18 mouse cellular contexts compared by ENCODE assay signal in the genomic region with DNA sequence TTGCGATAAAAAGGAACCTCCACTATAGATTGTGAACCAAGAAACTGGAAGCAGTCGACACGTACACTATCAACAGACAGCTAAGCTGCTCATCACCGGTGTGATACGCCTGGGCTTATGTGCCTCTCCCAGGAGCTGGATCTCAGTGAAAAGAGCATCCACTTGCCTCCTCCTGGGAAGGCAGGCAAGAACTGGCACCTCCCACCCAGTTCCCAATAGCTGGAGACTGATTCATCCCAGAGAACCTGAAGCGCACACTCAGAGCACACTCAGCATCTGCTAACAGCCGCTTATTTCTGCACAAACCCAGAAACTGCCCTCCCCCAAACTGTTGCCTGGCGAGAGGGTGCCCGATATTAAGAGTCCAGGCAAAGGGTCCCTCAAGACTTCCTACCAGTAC.
DNase-seq lines count a peak whose midpoint lies in the region; ATAC-seq and TF ChIP-seq lines count a peak whose summit lies in the region.
"Had no signal": no experiment of that assay in that cellular context is flagged by ENCODE, and none has a peak within 500 bp of the region (broad histone marks: within the 10 kb centered on the region; RNA-seq: fewer than 3 reads in every experiment).

No protein-coding gene starts in this region.

- H3K4me1 ChIP-seq in heart, embryonic 12.5 days (replicated peaks) = peaks cover 68% of the 10 kb centered on the region
- H3K4me1 ChIP-seq in cerebellum, adult 2 months (ENCODE audit: control insufficient read depth, insufficient read depth, low read length) = peaks cover 21% of the 10 kb centered on the region

- peak overlapping the region; percentile 74 for H3K27ac ChIP-seq in heart, embryonic 12.5 days (ENCODE audit: poor library complexity, severe bottlenecking)
- H3K27ac ChIP-seq in cerebellum, adult 2 months (ENCODE audit: insufficient read depth, low read length) = no peak overlapping the region
- H3K27ac ChIP-seq: embryonic facial prominence, embryonic 13.5 days; forebrain, embryonic 13.5 days; hindbrain, postnatal 0 days; neural tube, embryonic 12.5 days had no signal

- intact Hi-C loops in left cerebral cortex, postnatal 4 days (cut with DNase I) = no loop called here
- intact Hi-C loops in left cerebral cortex, postnatal 14 days (cut with DNase I) = no loop called here

- ATAC-seq in heart, embryonic 12.5 days (ENCODE audit: insufficient number of reproducible peaks, low FRiP score) = no peak
- ATAC-seq: CD4-positive, CD25-positive, alpha-beta regulatory T cell, adult 4 months had no signal

- H3K36me3 ChIP-seq in heart, embryonic 12.5 days = no peaks in the 10 kb centered on the region
- H3K36me3 ChIP-seq: embryonic facial prominence, embryonic 13.5 days; neural tube, embryonic 12.5 days had no signal

- no peak overlapping the region for H3K4me3 ChIP-seq in heart, embryonic 12.5 days
- no peak overlapping the region for H3K4me3 ChIP-seq in cerebellum, adult 2 months (replicated peaks; ENCODE audit: insufficient read depth, low read depth, low read length)
- H3K4me3 ChIP-seq: embryonic facial prominence, embryonic 13.5 days; forebrain, embryonic 13.5 days; neural tube, embryonic 12.5 days had no signal

- no peak overlapping the region for H3K4me2 ChIP-seq in heart, embryonic 12.5 days
- H3K4me2 ChIP-seq: forebrain, embryonic 13.5 days; lung, embryonic 14.5 days; neural tube, embryonic 12.5 days had no signal

- no peaks in the 10 kb centered on the region for H3K27me3 ChIP-seq in heart, embryonic 12.5 days (replicated peaks)
- no peaks in the 10 kb centered on the region for H3K27me3 ChIP-seq in cerebellum, adult 2 months (ENCODE audit: control insufficient read depth, insufficient read depth, low read length)
- H3K27me3 ChIP-seq: embryonic facial prominence, embryonic 13.5 days; forebrain, embryonic 13.5 days; neural tube, embryonic 12.5 days had no signal

- TF ChIP-seq POLR2A in cerebellum, adult 2 months (IDR thresholded peaks at IDR 0.05; ENCODE audit: borderline replicate concordance, insufficient read depth, low read length) = no peak

- no peak for TF ChIP-seq CTCF in cerebellum, adult 2 months (IDR thresholded peaks at IDR 0.05; ENCODE audit: borderline replicate concordance, insufficient read depth, low read depth, low read length)

- H3K9ac ChIP-seq in heart, embryonic 12.5 days = no peak overlapping the region
- H3K9ac ChIP-seq: embryonic facial prominence, embryonic 13.5 days; forebrain, embryonic 13.5 days; lung, embryonic 14.5 days; neural tube, embryonic 12.5 days had no signal

- DNase-seq in heart, adult 9 months (ENCODE audit: low spot score in 2 of 2) = no peak
- peak; percentile 18 for DNase-seq in left cerebral cortex, adult 11 months (ENCODE audit: low spot score)
- DNase-seq in left cerebral cortex, postnatal 4 days = no peak
- peak; percentile 58 to 60 for DNase-seq in left cerebral cortex, postnatal 14 days (ENCODE audit: low spot score in 2 of 2)
- DNase-seq in adrenal gland, postnatal 14 days = no peak
- no peak for DNase-seq in cerebellum, adult 2 months
- DNase-seq: cerebellum, adult 11 months; gastrocnemius, postnatal 36 days; kidney, adult 2 months; liver; lung, embryonic 14.5 days; thymus, adult 18-20 months had no signal

- H3K9me3 ChIP-seq in heart, embryonic 12.5 days (replicated peaks) = no peaks in the 10 kb centered on the region
- H3K9me3 ChIP-seq: embryonic facial prominence, embryonic 13.5 days; neural tube, embryonic 12.5 days had no signal

- 72% methylated on average over 9 of the region's 9 CpGs for WGBS in heart, embryonic 12.5 days
- 66% methylated on average over 9 of the region's 9 CpGs for WGBS in cerebellum, adult 2 months

Comparison
In these comparisons a context has a peak if more than half of its experiments do, and no peak if none do; other contexts are left out.
1. DNase-seq: peak in left cerebral cortex, adult 11 months (single experiment) and left cerebral cortex, postnatal 14 days (2 of 2); none in heart, adult 9 months (0 of 2), left cerebral cortex, postnatal 4 days (single experiment), adrenal gland, postnatal 14 days (single experiment) and cerebellum, adult 2 months (0 of 2).